8 mouse cellular contexts compared by ENCODE assay signal in the genomic region with DNA sequence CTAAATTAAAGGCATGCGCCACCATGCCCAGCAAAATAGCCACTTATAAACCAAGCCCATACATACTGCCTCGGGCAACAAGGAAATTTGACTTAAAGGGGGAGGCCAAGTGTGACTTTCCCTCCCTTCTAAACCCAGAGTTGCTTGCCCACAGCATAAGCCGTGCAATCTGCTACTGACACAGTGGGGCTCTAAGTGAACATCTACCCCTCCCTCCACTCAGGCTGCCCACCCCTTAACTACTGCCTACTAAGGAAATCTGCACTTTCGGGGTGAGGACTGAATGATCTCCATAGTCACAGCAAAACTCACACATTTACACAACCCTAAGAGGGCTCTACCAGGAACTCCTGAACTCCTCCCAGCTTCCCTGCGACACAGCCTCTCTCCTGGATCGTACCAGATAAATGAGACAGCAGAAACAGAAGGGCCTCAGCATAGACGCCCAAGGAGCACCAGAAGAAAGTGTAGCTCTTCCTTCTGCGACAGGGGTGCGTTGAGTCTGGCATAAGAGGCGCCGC. TPM values are rescaled to one million over a fixed set of nuclear protein-coding genes. Genes with fewer than 3 reads are reported as not detected.
DNase-seq lines count a peak whose midpoint lies in the region; ATAC-seq and TF ChIP-seq lines count a peak whose summit lies in the region.

No protein-coding gene starts in this region.

- H3K9me3 ChIP-seq in embryonic facial prominence, embryonic 14.5 days (ENCODE audit: control insufficient read depth, low read length), result no peaks in the 10 kb centered on the region
- no peaks in the 10 kb centered on the region for H3K9me3 ChIP-seq in limb, embryonic 11.5 days (ENCODE audit: control insufficient read depth, low read length)
- no peaks in the 10 kb centered on the region for H3K9me3 ChIP-seq in neural tube, embryonic 13.5 days

- no peak for DNase-seq in left cerebral cortex, adult 2 months (ENCODE audit: extremely low spot score in 1 of 2, low spot score in 2 of 2)
- no peak for DNase-seq in left cerebral cortex, postnatal 36 days (ENCODE audit: low spot score in 2 of 2)
- DNase-seq in embryonic facial prominence, embryonic 14.5 days (ENCODE audit: low spot score), result no peak
- no peak for DNase-seq in limb, embryonic 11.5 days (ENCODE audit: low spot score)
- DNase-seq in ovary, postnatal 36 days (ENCODE audit: low spot score), result no peak
- DNase-seq in layer of hippocampus, adult 9-10 months (ENCODE audit: low spot score), result no peak
- no peak for DNase-seq in urinary bladder, postnatal 14 days (ENCODE audit: low spot score)

- H3K27me3 ChIP-seq in embryonic facial prominence, embryonic 14.5 days (replicated peaks; ENCODE audit: control insufficient read depth, insufficient read depth, low read length), result no peaks in the 10 kb centered on the region
- no peaks in the 10 kb centered on the region for H3K27me3 ChIP-seq in limb, embryonic 11.5 days (ENCODE audit: control insufficient read depth, insufficient read depth, low read length)
- no peaks in the 10 kb centered on the region for H3K27me3 ChIP-seq in neural tube, embryonic 13.5 days

- no peaks in the 10 kb centered on the region for H3K4me1 ChIP-seq in embryonic facial prominence, embryonic 14.5 days (ENCODE audit: control insufficient read depth, insufficient read depth, low read length)
- 0 out of 2 replicates have a peak, but pooled peaks cover 3% of the 10 kb centered on the region for H3K4me1 ChIP-seq in limb, embryonic 11.5 days (ENCODE audit: control insufficient read depth, insufficient read depth, low read length)
- H3K4me1 ChIP-seq in neural tube, embryonic 13.5 days (replicated peaks), result peaks cover 11% of the 10 kb centered on the region

- TF ChIP-seq CTCF in left cerebral cortex, adult 2 months (IDR thresholded peaks at IDR 0.05), result no peak

- no peak overlapping the region for H3K27ac ChIP-seq in left cerebral cortex, adult 2 months
- no peak overlapping the region for H3K27ac ChIP-seq in embryonic facial prominence, embryonic 14.5 days (replicated peaks; ENCODE audit: low read depth, low read length)
- H3K27ac ChIP-seq in limb, embryonic 11.5 days (replicated peaks; ENCODE audit: low read depth, low read length), result no peak overlapping the region
- no peak overlapping the region for H3K27ac ChIP-seq in neural tube, embryonic 13.5 days (replicated peaks)

- H3K36me3 ChIP-seq in embryonic facial prominence, embryonic 14.5 days (ENCODE audit: control insufficient read depth, insufficient read depth, low read length), result peaks cover 2% of the 10 kb centered on the region; the same call in 1 of the 2 replicates
- H3K36me3 ChIP-seq in limb, embryonic 11.5 days (ENCODE audit: control insufficient read depth, insufficient read depth, low read length), result no peaks in the 10 kb centered on the region
- H3K36me3 ChIP-seq in neural tube, embryonic 13.5 days, result no peaks in the 10 kb centered on the region

- H3K4me2 ChIP-seq in embryonic facial prominence, embryonic 14.5 days (ENCODE audit: low read depth, low read length), result peak overlapping the region; percentile 63
- H3K4me2 ChIP-seq in limb, embryonic 11.5 days (ENCODE audit: low read depth, severe bottlenecking), result peak overlapping the region; percentile 64
- H3K4me2 ChIP-seq in neural tube, embryonic 13.5 days, result peak overlapping the region; percentile 60

- peak; percentile 76 for ATAC-seq in embryonic facial prominence, embryonic 14.5 days (ENCODE audit: low read depth)
- ATAC-seq in limb, embryonic 11.5 days (ENCODE audit: insufficient number of reproducible peaks, low FRiP score, low TSS enrichment, low read depth), result peak; percentile 80
- ATAC-seq in neural tube, embryonic 13.5 days (ENCODE audit: low read depth), result peak; percentile 71

- peak overlapping the region; percentile 52 for H3K9ac ChIP-seq in embryonic facial prominence, embryonic 14.5 days (ENCODE audit: low read depth, low read length)
- no peak overlapping the region; the same call in 1 of the 2 replicates for H3K9ac ChIP-seq in limb, embryonic 11.5 days (ENCODE audit: low read length)
- H3K9ac ChIP-seq in neural tube, embryonic 13.5 days, result no peak overlapping the region; the same call in 1 of the 2 replicates

- WGBS in embryonic facial prominence, embryonic 14.5 days, result 21% methylated on average over 11 of the region's 11 CpGs
- WGBS in limb, embryonic 11.5 days, result 18% methylated on average over 11 of the region's 11 CpGs
- WGBS in neural tube, embryonic 13.5 days, result 20% methylated on average over 11 of the region's 11 CpGs

- intact Hi-C loops in left cerebral cortex, adult 2 months (cut with DNase I), result loop anchor here (10.0 kb wide), 1 partner anchor 117 kb away; no protein-coding TSS in a partner anchor
- intact Hi-C loops in left cerebral cortex, postnatal 36 days (cut with DNase I), result no loop called here

- H3K4me3 ChIP-seq in left cerebral cortex, adult 2 months, result peak overlapping the region; percentile 30
- H3K4me3 ChIP-seq in embryonic facial prominence, embryonic 14.5 days (ENCODE audit: low read depth, low read length), result peak overlapping the region; percentile 38
- H3K4me3 ChIP-seq in limb, embryonic 11.5 days (ENCODE audit: low read depth, low read length), result peak overlapping the region; percentile 36
- H3K4me3 ChIP-seq in neural tube, embryonic 13.5 days, result peak overlapping the region; percentile 33

RNA-seq across cellular contexts. Expression of a gene that starts 0.3 kb away (rescaled TPM):
- 1 to 10 TPM; 5.4 to 6.2 TPM for total RNA-seq in left cerebral cortex, adult 2 months (2021)
- 1 to 10 TPM; 3.5 to 6.0 TPM for total RNA-seq in left cerebral cortex, postnatal 36 days (2021)
- polyA plus RNA-seq in embryonic facial prominence, embryonic 14.5 days (2014; fragmentation: Nextera tagmentation; extraction: Ambion mirVana), result 0.89 and 1.4 TPM in 2 replicates
- 0.23 and 0.59 TPM in 2 replicates for polyA plus RNA-seq in limb, embryonic 11.5 days (2014; fragmentation: Nextera tagmentation; extraction: Ambion mirVana)
- 0.55 and 0.93 TPM in 2 replicates for polyA plus RNA-seq in neural tube, embryonic 13.5 days (2015; fragmentation: Nextera tagmentation; extraction: Ambion mirVana)

RNA-seq across cellular contexts. Expression of a gene that starts 39.6 kb away (rescaled TPM):
- 10 to 100 TPM; 32.6 to 39.9 TPM for total RNA-seq in left cerebral cortex, adult 2 months (2021)
- 10 to 100 TPM; 28.6 to 38.7 TPM for total RNA-seq in left cerebral cortex, postnatal 36 days (2021)
- 57.0 and 67.3 TPM in 2 replicates for polyA plus RNA-seq in embryonic facial prominence, embryonic 14.5 days (2014; fragmentation: Nextera tagmentation; extraction: Ambion mirVana)
- polyA plus RNA-seq in limb, embryonic 11.5 days (2014; fragmentation: Nextera tagmentation; extraction: Ambion mirVana), result 43.8 and 45.3 TPM in 2 replicates
- polyA plus RNA-seq in neural tube, embryonic 13.5 days (2015; fragmentation: Nextera tagmentation; extraction: Ambion mirVana), result 31.3 and 35.7 TPM in 2 replicates
